Mouse (Mus musculus): ENCODE data around the gene Slc10a1. TPM values are rescaled to one million over a fixed set of nuclear protein-coding genes. Genes with fewer than 3 reads are reported as not detected.

The Slc10a1 gene
- polyA plus RNA-seq (2015; fragmentation: Nextera tagmentation; extraction: Ambion mirVana): 0.63 and 0.67 TPM in 2 replicates

GRCm38 (mm10) chr12:80968605-80969004 lies at the start of gene Slc10a1:
Gene Slc10a1 (minus strand): TSS chr12:80968705.
- Histone ChIP-seq H3K9me3 (replicated peaks) (no peaks in the 10 kb centered on the region), H3K4me2 (no peak within 1 kb of the TSS), H3K9ac (replicated peaks) (no peak within 1 kb of the TSS), H3K36me3 (no peaks in the 10 kb centered on the region), H3K27me3 (replicated peaks) (no peaks in the 10 kb centered on the region), H3K27ac (replicated peaks) (no peak within 1 kb of the TSS), H3K4me3 (replicated peaks) (no peak within 1 kb of the TSS), H3K4me1 (no peaks in the 10 kb centered on the region)
- WGBS: 92% methylated on average over 5 of the region's 5 CpGs
- no peak for ATAC-seq (ENCODE audit: low FRiP score)

GRCm38 (mm10) chr12:81017624-81018023 lies 49.1 kb upstream of the Slc10a1 start:
- Histone ChIP-seq H3K9ac (replicated peaks) (no peak overlapping the region), H3K4me1 (no peaks in the 10 kb centered on the region), H3K4me3 (replicated peaks) (no peak overlapping the region), H3K36me3 (no peaks in the 10 kb centered on the region), H3K4me2 (no peak overlapping the region), H3K27me3 (replicated peaks) (no peaks in the 10 kb centered on the region), H3K27ac (replicated peaks) (no peak overlapping the region), H3K9me3 (replicated peaks) (no peaks in the 10 kb centered on the region)
- no peak for ATAC-seq (ENCODE audit: low FRiP score)
- WGBS: 88% methylated on average over 12 of the region's 12 CpGs

DNA sequence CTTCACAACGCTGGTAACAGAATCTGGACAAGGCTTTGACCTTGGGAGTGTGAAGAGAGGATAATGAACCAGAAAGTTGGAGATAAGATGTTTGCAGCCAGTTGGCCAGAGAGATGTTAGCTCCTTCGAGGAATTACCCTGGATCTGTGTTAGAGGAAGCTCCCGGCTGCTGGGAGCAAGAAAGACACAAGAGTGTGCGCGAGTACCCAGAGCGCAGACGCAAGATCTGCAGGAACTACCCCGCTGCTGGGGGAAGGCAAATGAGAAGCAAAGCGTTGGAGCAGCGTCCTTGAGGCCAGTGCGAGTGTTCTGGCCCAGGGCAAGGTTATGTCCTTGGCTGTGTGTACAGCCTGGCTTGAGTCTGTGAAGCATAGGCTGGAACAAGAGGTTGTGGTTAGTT lies 45.0 kb upstream of the Slc10a1 start:
- Histone ChIP-seq H3K4me2 (no peak overlapping the region), H3K27ac (replicated peaks) (no peak overlapping the region), H3K4me3 (replicated peaks) (no peak overlapping the region), H3K36me3 (no peaks in the 10 kb centered on the region), H3K27me3 (replicated peaks) (no peaks in the 10 kb centered on the region), H3K9me3 (replicated peaks) (no peaks in the 10 kb centered on the region), H3K4me1 (peaks cover 5% of the 10 kb centered on the region; the same call in 1 of the 2 replicates), H3K9ac (replicated peaks) (no peak overlapping the region)
- ATAC-seq (ENCODE audit: low FRiP score): no peak
- 83% methylated on average over 11 of the region's 11 CpGs for WGBS

GRCm38 (mm10) chr12:81011994-81012393 lies 43.5 kb upstream of the Slc10a1 start:
- Histone ChIP-seq H3K27ac (replicated peaks) (no peak overlapping the region), H3K4me2 (no peak overlapping the region), H3K9ac (replicated peaks) (no peak overlapping the region), H3K9me3 (replicated peaks) (no peaks in the 10 kb centered on the region), H3K27me3 (replicated peaks) (no peaks in the 10 kb centered on the region), H3K4me3 (replicated peaks) (no peak overlapping the region), H3K4me1 (peaks cover 5% of the 10 kb centered on the region; the same call in 1 of the 2 replicates), H3K36me3 (no peaks in the 10 kb centered on the region)
- no peak for ATAC-seq (ENCODE audit: low FRiP score)
- 92% methylated on average over 2 of the region's 2 CpGs for WGBS

DNA sequence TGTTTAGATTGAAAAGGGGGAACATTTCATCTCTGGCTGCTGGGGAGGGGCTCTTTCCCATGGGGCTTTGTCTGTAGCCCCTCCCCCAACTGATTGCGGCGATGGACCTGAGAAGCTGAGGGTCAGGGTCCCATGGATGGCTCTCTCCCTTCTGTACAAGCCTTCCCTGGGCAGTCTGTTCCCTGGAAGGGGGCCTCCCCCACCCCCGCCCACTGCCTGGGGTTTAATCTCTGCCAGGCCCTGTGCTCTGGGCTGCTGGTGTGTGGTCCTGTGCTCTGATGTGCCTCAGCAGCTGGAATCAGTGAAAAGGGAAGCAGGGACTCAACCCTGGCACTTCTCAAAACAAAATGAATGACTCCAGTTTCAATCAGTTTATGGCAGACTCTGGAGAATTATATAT lies 41.3 kb upstream of the Slc10a1 start:
- no peak overlapping the region for H3K27ac ChIP-seq (replicated peaks)
- H3K9me3 ChIP-seq (replicated peaks): no peaks in the 10 kb centered on the region
- H3K4me1 ChIP-seq: peaks cover 5% of the 10 kb centered on the region; the same call in 1 of the 2 replicates
- no peaks in the 10 kb centered on the region for H3K36me3 ChIP-seq
- no peak overlapping the region for H3K4me2 ChIP-seq
- H3K9ac ChIP-seq (replicated peaks): 0 out of 2 replicates have a peak overlapping the region, but pooled peaks have one; percentile 7
- no peak overlapping the region for H3K4me3 ChIP-seq (replicated peaks)
- H3K27me3 ChIP-seq (replicated peaks): no peaks in the 10 kb centered on the region
- ATAC-seq (ENCODE audit: low FRiP score): no peak
- WGBS: 13% methylated on average over 3 of the region's 3 CpGs

- peaks cover 9% of the 10 kb centered on the region for H3K4me1 ChIP-seq
- ATAC-seq (ENCODE audit: low FRiP score): no peak
- H3K27me3 ChIP-seq (replicated peaks): peaks cover 11% of the 10 kb centered on the region; the same call in 1 of the 2 replicates
- no peaks in the 10 kb centered on the region for H3K9me3 ChIP-seq (replicated peaks)
- H3K9ac ChIP-seq (replicated peaks): no peak overlapping the region
- H3K27ac ChIP-seq (replicated peaks): no peak overlapping the region
- WGBS: 8% methylated on average over 13 of the region's 13 CpGs
- H3K4me2 ChIP-seq: no peak overlapping the region
- H3K36me3 ChIP-seq: no peaks in the 10 kb centered on the region
- H3K4me3 ChIP-seq (replicated peaks): no peak overlapping the region
These were observed 34.5 kb upstream of the Slc10a1 start for GRCm38 (mm10) chr12:81002841-81003635.

- 73% methylated on average over 4 of the region's 4 CpGs for WGBS
- Histone ChIP-seq H3K4me3 (replicated peaks) (no peak overlapping the region), H3K9me3 (replicated peaks) (no peaks in the 10 kb centered on the region), H3K27me3 (replicated peaks) (peaks cover 11% of the 10 kb centered on the region; the same call in 1 of the 2 replicates), H3K4me2 (no peak overlapping the region), H3K36me3 (no peaks in the 10 kb centered on the region), H3K9ac (replicated peaks) (no peak overlapping the region), H3K27ac (replicated peaks) (no peak overlapping the region), H3K4me1 (peaks cover 9% of the 10 kb centered on the region)
- no peak for ATAC-seq (ENCODE audit: low FRiP score)
These were observed 32.4 kb upstream of the Slc10a1 start for GRCm38 (mm10) chr12:81000924-81001323.

DNA sequence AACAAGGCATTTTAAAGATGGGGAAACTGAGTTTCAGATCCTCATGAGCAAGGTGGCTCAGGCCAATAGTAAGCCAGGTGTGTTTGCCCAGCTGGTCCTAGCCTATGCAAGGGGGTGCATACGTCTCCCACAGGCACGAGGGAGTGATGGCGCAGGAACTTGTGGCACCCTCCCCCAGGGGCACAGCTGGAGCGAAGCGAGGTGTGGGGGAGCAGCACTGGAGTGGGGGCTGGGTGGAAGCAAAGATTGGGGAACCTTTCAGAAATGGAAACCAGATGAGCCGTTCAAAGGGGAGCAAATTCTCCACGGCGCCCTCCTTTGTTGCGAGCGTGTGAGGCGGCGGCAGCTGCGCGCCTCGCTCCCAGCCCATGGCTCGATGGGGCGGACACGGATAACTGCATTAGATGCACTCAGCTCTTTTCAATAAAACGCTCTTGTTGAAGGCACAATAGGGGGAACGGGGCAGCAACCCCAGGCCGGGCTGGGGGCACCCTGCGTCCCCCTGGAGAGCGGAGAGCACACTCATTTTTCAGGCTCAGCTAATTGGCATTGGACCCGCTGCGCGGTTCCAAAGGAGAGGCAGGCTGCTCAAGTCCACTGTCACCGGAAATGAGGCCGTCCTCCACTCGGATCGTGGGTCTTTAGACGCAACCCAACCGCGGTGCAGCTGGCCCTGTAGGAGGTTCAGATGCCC lies 30.2 kb upstream of the Slc10a1 start:
- H3K4me2 ChIP-seq: peak overlapping the region; percentile 47
- peaks cover 9% of the 10 kb centered on the region for H3K4me1 ChIP-seq
- H3K27me3 ChIP-seq (replicated peaks): peaks cover 11% of the 10 kb centered on the region; the same call in 1 of the 2 replicates
- 0 out of 2 replicates have a peak overlapping the region, but pooled peaks have one; percentile 6 for H3K9ac ChIP-seq (replicated peaks)
- WGBS: 2% methylated on average over 33 of the region's 33 CpGs
- H3K9me3 ChIP-seq (replicated peaks): no peaks in the 10 kb centered on the region
- no peak overlapping the region for H3K27ac ChIP-seq (replicated peaks)
- H3K4me3 ChIP-seq (replicated peaks): peak overlapping the region; percentile 29
- ATAC-seq (ENCODE audit: low FRiP score): no peak
- H3K36me3 ChIP-seq: no peaks in the 10 kb centered on the region

DNA sequence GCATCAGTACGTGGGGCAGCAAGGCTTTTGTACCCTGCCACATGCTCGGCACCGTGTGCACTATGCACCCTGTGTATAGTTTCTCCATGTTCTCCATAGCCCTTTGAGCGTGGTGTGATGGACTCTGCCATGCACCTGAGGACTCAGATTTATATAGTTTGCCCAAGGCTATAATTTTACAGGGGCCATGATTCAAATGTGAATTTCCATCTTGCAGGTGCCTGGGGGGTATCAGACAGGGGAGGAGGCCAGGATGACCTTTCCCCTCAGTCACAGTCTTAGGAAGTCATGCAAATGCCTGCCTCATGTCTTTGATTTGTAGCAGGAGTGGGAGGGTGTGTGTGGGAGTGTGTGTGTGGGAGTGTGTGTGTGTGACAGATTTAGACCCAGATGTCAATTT lies 29.1 kb upstream of the Slc10a1 start:
- Histone ChIP-seq H3K27ac (replicated peaks) (no peak overlapping the region), H3K4me2 (no peak overlapping the region), H3K9me3 (replicated peaks) (no peaks in the 10 kb centered on the region), H3K36me3 (no peaks in the 10 kb centered on the region), H3K27me3 (replicated peaks) (peaks cover 11% of the 10 kb centered on the region; the same call in 1 of the 2 replicates), H3K4me3 (replicated peaks) (no peak overlapping the region), H3K4me1 (peaks cover 9% of the 10 kb centered on the region), H3K9ac (replicated peaks) (no peak overlapping the region)
- no peak for ATAC-seq (ENCODE audit: low FRiP score)
- WGBS: 38% methylated on average over 4 of the region's 4 CpGs

- peaks cover 10% of the 10 kb centered on the region; the same call in 1 of the 2 replicates for H3K27me3 ChIP-seq (replicated peaks)
- no peak overlapping the region for H3K27ac ChIP-seq (replicated peaks)
- H3K4me3 ChIP-seq (replicated peaks): no peak overlapping the region
- no peak overlapping the region for H3K9ac ChIP-seq (replicated peaks)
- no peak for ATAC-seq (ENCODE audit: low FRiP score)
- H3K4me1 ChIP-seq: peaks cover 9% of the 10 kb centered on the region
- no peaks in the 10 kb centered on the region for H3K9me3 ChIP-seq (replicated peaks)
- no peaks in the 10 kb centered on the region for H3K36me3 ChIP-seq
- WGBS: 94% methylated on average over 4 of the region's 4 CpGs
- H3K4me2 ChIP-seq: no peak overlapping the region
These were observed 26.8 kb upstream of the Slc10a1 start for GRCm38 (mm10) chr12:80995326-80995725.

- no peaks in the 10 kb centered on the region for H3K36me3 ChIP-seq
- no peak overlapping the region for H3K27ac ChIP-seq (replicated peaks)
- H3K27me3 ChIP-seq (replicated peaks): peaks cover 8% of the 10 kb centered on the region; the same call in 1 of the 2 replicates
- ATAC-seq (ENCODE audit: low FRiP score): no peak
- H3K4me2 ChIP-seq: no peak overlapping the region
- no peak overlapping the region for H3K4me3 ChIP-seq (replicated peaks)
- H3K9ac ChIP-seq (replicated peaks): no peak overlapping the region
- WGBS: 85% methylated on average over 1 of the region's 1 CpGs
- H3K9me3 ChIP-seq (replicated peaks): no peaks in the 10 kb centered on the region
- H3K4me1 ChIP-seq: peaks cover 5% of the 10 kb centered on the region
These were observed 25.3 kb upstream of the Slc10a1 start for GRCm38 (mm10) chr12:80993773-80994172.

Measured in neural tube, embryonic 15.5 days (tissue).